Mouse (Mus musculus) kidney, postnatal 25 days (tissue): Measurements from ENCODE around the gene Mapkapk2.

Experiments used
- DNase-seq, 2 experiments: peaks; one replicate each; pipeline ENCODE4 v3.0.0; 2021; ENCODE audit warnings: mixed read lengths in 2 of 2

Mapkapk2 gene

GRCm38 (mm10) chr1:131079762-131080161, 17.9 kb downstream of the Mapkapk2 start:
- DNase-seq: no peak

GRCm38 (mm10) chr1:131078761-131079330, 18.8 kb downstream of the Mapkapk2 start:
- no peak for DNase-seq

GRCm38 (mm10) chr1:131075098-131075791, 22.4 kb downstream of the Mapkapk2 start:
- no peak for DNase-seq

- DNase-seq: no peak
Measured at GRCm38 (mm10) chr1:131074524-131074938, 23.1 kb downstream of the Mapkapk2 start.

- DNase-seq: no peak
Measured at GRCm38 (mm10) chr1:131072376-131072990, 25.1 kb downstream of the Mapkapk2 start.

- DNase-seq: no peak
Measured at GRCm38 (mm10) chr1:131069010-131069409, 28.6 kb downstream of the Mapkapk2 start.

- DNase-seq: peak; percentile 52 to 70
Measured at GRCm38 (mm10) chr1:131068011-131068727, 29.5 kb downstream of the Mapkapk2 start.

- no peak for DNase-seq
Measured at GRCm38 (mm10) chr1:131064202-131064601, 33.4 kb downstream of the Mapkapk2 start.

- DNase-seq: no peak
Measured at GRCm38 (mm10) chr1:131062821-131063220, 34.8 kb downstream of the Mapkapk2 start.

- peak in 1 of 2 experiments; percentile 46 for DNase-seq
Measured at GRCm38 (mm10) chr1:131061740-131062254, 35.8 kb downstream of the Mapkapk2 start.

GRCm38 (mm10) chr1:131060290-131061253, 37.1 kb downstream of the Mapkapk2 start:
- DNase-seq: peak; percentile 47 to 63

GRCm38 (mm10) chr1:131059841-131060240, 37.8 kb downstream of the Mapkapk2 start:
- DNase-seq: peak in 1 of 2 experiments; percentile 24

GRCm38 (mm10) chr1:131059411-131059810, 38.2 kb downstream of the Mapkapk2 start:
- peak in 1 of 2 experiments; percentile 26 for DNase-seq

- DNase-seq: peak in 1 of 2 experiments; percentile 14
Measured at GRCm38 (mm10) chr1:131058431-131058830, 39.2 kb downstream of the Mapkapk2 start.

GRCm38 (mm10) chr1:131054251-131054650, 43.4 kb downstream of the Mapkapk2 start:
- no peak for DNase-seq

GRCm38 (mm10) chr1:131053656-131054055, 44.0 kb downstream of the Mapkapk2 start:
- no peak for DNase-seq

- peak; percentile 66 to 87 for DNase-seq
Measured at GRCm38 (mm10) chr1:131053239-131053638, 44.4 kb downstream of the Mapkapk2 start.

GRCm38 (mm10) chr1:131051073-131051472, 46.6 kb downstream of the Mapkapk2 start:
- peak in 1 of 2 experiments; percentile 34 for DNase-seq

GRCm38 (mm10) chr1:131050617-131051016, 47.0 kb downstream of the Mapkapk2 start:
- no peak for DNase-seq

GRCm38 (mm10) chr1:131050011-131050410, 47.6 kb downstream of the Mapkapk2 start:
- DNase-seq: no peak

- peak in 1 of 2 experiments; percentile 32 for DNase-seq
Measured at GRCm38 (mm10) chr1:131049361-131049806, 48.2 kb downstream of the Mapkapk2 start.

- DNase-seq: no peak
Measured at GRCm38 (mm10) chr1:131048946-131049345, 48.7 kb downstream of the Mapkapk2 start.
